Comparison of ENCODE assay signal across 8 mouse cellular contexts in genomic region chr11:3331756-3332642, GRCm38 (mm10). TPM values are rescaled to one million over a fixed set of nuclear protein-coding genes. Genes with fewer than 3 reads are reported as not detected.
DNase-seq lines count a peak whose midpoint lies in the region; ATAC-seq and TF ChIP-seq lines count a peak whose summit lies in the region.

No protein-coding gene starts in this region.

- intact Hi-C loops in left cerebral cortex, postnatal 36 days (cut with DNase I), result loop anchor here (2.0 kb wide), 1 partner anchor 41 kb away; no protein-coding TSS in a partner anchor

- ATAC-seq in intestine, postnatal 0 days, result peak; percentile 94

- H3K36me3 ChIP-seq in intestine, postnatal 0 days (ENCODE audit: control insufficient read depth, insufficient read depth), result no peaks in the 10 kb centered on the region
- H3K36me3 ChIP-seq in midbrain, embryonic 10.5 days, result 0 out of 2 replicates have a peak, but pooled peaks cover 2% of the 10 kb centered on the region

- under 1% methylated on average over 70 of the region's 75 CpGs for whole genome bisulfite sequencing in intestine, postnatal 0 days
- under 1% methylated on average over 66 of the region's 75 CpGs for WGBS in midbrain, embryonic 10.5 days

- peak; percentile 95 for DNase-seq in adrenal gland, adult 8-10 months
- DNase-seq in embryo, embryonic 9.5 days (ENCODE audit: extremely low spot score), result peak; percentile 91
- peak; percentile 84 to 93 for DNase-seq in gastrocnemius, postnatal 4 days (ENCODE audit: low spot score in 2 of 2)
- DNase-seq in left cerebral cortex, postnatal 36 days (ENCODE audit: low spot score in 2 of 2), result peak; percentile 91 to 93
- DNase-seq in midbrain, embryonic 10.5 days (ENCODE audit: low spot score), result peak; percentile 94
- DNase-seq in right cerebral cortex, postnatal 4 days, result peak; percentile 93
- DNase-seq in yolk sac, embryonic 10.5 days (ENCODE audit: low spot score), result peak; percentile 94

- peak; percentile 43 for TF ChIP-seq CTCF in intestine, postnatal 0 days (IDR thresholded peaks at IDR 0.05; ENCODE audit: low read depth)

- H3K9me3 ChIP-seq in intestine, postnatal 0 days (ENCODE audit: control insufficient read depth), result no peaks in the 10 kb centered on the region
- H3K9me3 ChIP-seq in midbrain, embryonic 10.5 days (replicated peaks), result no peaks in the 10 kb centered on the region

- H3K4me1 ChIP-seq in intestine, postnatal 0 days (replicated peaks; ENCODE audit: control insufficient read depth, insufficient read depth, low read length), result no peaks in the 10 kb centered on the region; the same call in 1 of the 2 replicates
- peaks cover 41% of the 10 kb centered on the region for H3K4me1 ChIP-seq in midbrain, embryonic 10.5 days

- H3K27me3 ChIP-seq in intestine, postnatal 0 days (replicated peaks; ENCODE audit: control insufficient read depth, insufficient read depth, low read length), result no peaks in the 10 kb centered on the region
- H3K27me3 ChIP-seq in midbrain, embryonic 10.5 days (ENCODE audit: low read depth, poor library complexity, severe bottlenecking), result peaks cover 11% of the 10 kb centered on the region; the same call in 1 of the 2 replicates

- peak overlapping the region; percentile 82 for H3K4me2 ChIP-seq in intestine, postnatal 0 days (replicated peaks; ENCODE audit: low read depth)

- H3K4me3 ChIP-seq in intestine, postnatal 0 days (ENCODE audit: low read depth, low read length), result peak overlapping the region; percentile 42
- H3K4me3 ChIP-seq in midbrain, embryonic 10.5 days, result peak overlapping the region; percentile 58

- H3K9ac ChIP-seq in intestine, postnatal 0 days (ENCODE audit: low read depth, low read length), result peak overlapping the region; percentile 44; the same call in 1 of the 2 replicates

- peak overlapping the region; percentile 74 for H3K27ac ChIP-seq in intestine, postnatal 0 days (ENCODE audit: low read depth, low read length)
- peak overlapping the region; percentile 85 for H3K27ac ChIP-seq in midbrain, embryonic 10.5 days (replicated peaks)

RNA-seq across cellular contexts. Expression of gene Pik3ip1, which starts 1.8 kb away (rescaled TPM):
- 10 to 100 TPM; 17.2 to 28.2 (median 25.1) TPM for total RNA-seq in adrenal gland, adult 8-10 months (2022)
- 10 to 100 TPM; 14.9 to 18.2 TPM for total RNA-seq in gastrocnemius, postnatal 4 days (2021)
- polyA plus RNA-seq in intestine, postnatal 0 days (2015; fragmentation: Nextera tagmentation; extraction: Ambion mirVana), result 6.5 and 6.8 TPM in 2 replicates
- total RNA-seq in left cerebral cortex, postnatal 36 days (2021), result 10 to 100 TPM; 32.6 to 34.3 TPM
- polyA plus RNA-seq in midbrain, embryonic 10.5 days (2016; fragmentation: Nextera tagmentation; extraction: Ambion mirVana), result 7.4 and 13.0 TPM in 2 replicates

RNA-seq across cellular contexts. Expression of gene Patz1, which starts 43.3 kb away (rescaled TPM):
- total RNA-seq in adrenal gland, adult 8-10 months (2022), result 10 to 100 TPM; 31.9 to 47.9 (median 40.5) TPM
- 10 to 100 TPM; 31.8 to 31.9 TPM for total RNA-seq in gastrocnemius, postnatal 4 days (2021)
- 10.7 and 12.1 TPM in 2 replicates for polyA plus RNA-seq in intestine, postnatal 0 days (2015; fragmentation: Nextera tagmentation; extraction: Ambion mirVana)
- total RNA-seq in left cerebral cortex, postnatal 36 days (2021), result 10 to 100 TPM; 48.3 to 49.2 TPM
- 112 and 122 TPM in 2 replicates for polyA plus RNA-seq in midbrain, embryonic 10.5 days (2016; fragmentation: Nextera tagmentation; extraction: Ambion mirVana)

Comparison
In these comparisons a context has a peak if more than half of its experiments do, and no peak if none do; other contexts are left out.
1. Peak in every context shown above with its lines: DNase-seq, ATAC-seq, H3K4me3 ChIP-seq and H3K27ac ChIP-seq.